Mouse (Mus musculus): ENCODE data around the gene Smarcd3. TPM values are rescaled to one million over a fixed set of nuclear protein-coding genes. Genes with fewer than 3 reads are reported as not detected.

Gene Smarcd3
- polyA plus RNA-seq (2014; fragmentation: Nextera tagmentation; extraction: Ambion mirVana) = 13.6 and 15.2 TPM in 2 replicates

DNA sequence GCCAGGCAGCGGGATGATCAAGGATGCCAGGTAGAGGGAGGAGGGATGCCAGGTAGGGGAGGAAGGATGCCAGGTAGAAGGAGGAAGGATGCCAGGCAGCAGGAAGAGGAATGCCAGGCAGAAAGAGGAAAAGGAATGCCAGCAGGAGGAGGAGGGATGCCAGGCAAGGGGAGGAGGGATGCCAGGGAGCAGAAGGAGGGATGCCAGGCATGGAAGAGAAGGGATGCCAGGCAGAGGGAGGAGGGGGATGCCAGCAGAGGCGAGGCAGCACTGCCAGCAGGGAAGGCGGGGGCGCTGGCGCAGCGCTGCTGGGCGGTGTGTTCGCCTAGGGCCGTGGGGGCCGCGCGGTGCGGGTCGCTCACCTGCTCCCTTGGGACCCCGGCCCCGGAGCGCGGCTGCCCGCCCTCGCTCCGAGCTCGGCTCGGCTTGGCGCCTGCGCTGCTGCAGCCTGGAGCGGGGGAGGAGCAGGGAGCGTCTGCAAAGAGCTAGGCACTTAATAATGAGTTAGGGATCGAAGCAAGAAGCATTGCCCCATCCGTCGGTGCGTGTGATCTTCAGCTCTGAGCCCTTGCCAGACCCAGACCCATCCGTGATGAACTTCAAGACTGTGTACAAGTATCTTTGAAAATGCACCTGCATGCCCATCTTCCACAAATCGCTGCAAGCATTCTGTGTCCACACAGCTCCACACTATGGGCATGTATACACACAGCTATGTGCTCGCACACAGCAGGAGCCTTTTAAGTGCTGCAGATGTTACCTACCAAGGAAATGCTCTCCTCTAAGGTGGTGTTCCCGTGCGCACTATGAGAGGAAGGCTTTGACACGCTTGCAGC is at the start of gene Smarcd3:
TSS of gene Smarcd3 (minus strand) at position 426 of the 836 bp plus-strand sequence.
- Histone ChIP-seq H3K27me3 (replicated peaks; ENCODE audit: control insufficient read depth, insufficient read depth, low read length) (peaks cover 55% of the 10 kb centered on the region), H3K4me2 (peak within 1 kb of the TSS; percentile 60), H3K4me1 (replicated peaks; ENCODE audit: control insufficient read depth, insufficient read depth, low read length) (no peaks in the 10 kb centered on the region), H3K9me3 (ENCODE audit: control insufficient read depth, low read length) (no peaks in the 10 kb centered on the region), H3K36me3 (ENCODE audit: control insufficient read depth, insufficient read depth, low read length) (no peaks in the 10 kb centered on the region), H3K27ac (ENCODE audit: low read depth, low read length) (no peak within 1 kb of the TSS), H3K4me3 (ENCODE audit: low read depth, low read length) (peak within 1 kb of the TSS; percentile 48), H3K9ac (ENCODE audit: low read depth, low read length) (no peak within 1 kb of the TSS)
- 6% methylated on average over 37 of the region's 37 CpGs for WGBS
- ATAC-seq (replicated peaks; ENCODE audit: low FRiP score) = no peak
- DNase-seq (ENCODE audit: low spot score) = no peak

DNA sequence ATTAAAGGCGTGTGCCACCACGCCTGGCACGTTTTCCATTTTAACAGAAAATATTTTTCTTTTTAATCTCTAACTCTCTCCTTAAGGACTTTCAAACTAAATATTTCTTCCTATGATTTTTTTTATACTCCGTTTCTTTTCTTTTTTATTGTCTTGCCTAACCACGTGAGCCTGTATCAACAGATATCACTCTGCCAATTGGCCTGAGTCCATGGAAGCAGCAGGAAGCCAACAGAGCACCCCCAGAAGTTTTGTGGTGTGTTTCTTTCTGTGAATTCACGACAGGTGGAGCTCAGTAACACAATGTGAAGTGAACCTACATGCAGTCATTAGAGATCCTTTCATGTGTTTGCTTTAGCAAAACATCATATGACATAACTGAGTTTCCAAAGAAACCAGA is 37.2 kb upstream of the Smarcd3 start:
- no peak overlapping the region for H3K27ac ChIP-seq (ENCODE audit: low read depth, low read length)
- H3K9ac ChIP-seq (ENCODE audit: low read depth, low read length) = no peak overlapping the region
- H3K4me2 ChIP-seq = no peak overlapping the region
- DNase-seq (ENCODE audit: low spot score) (no peak), ATAC-seq (replicated peaks; ENCODE audit: low FRiP score) (no peak)
- H3K4me3 ChIP-seq (ENCODE audit: low read depth, low read length) = no peak overlapping the region
- no peaks in the 10 kb centered on the region for H3K9me3 ChIP-seq (ENCODE audit: control insufficient read depth, low read length)
- H3K4me1 ChIP-seq (replicated peaks; ENCODE audit: control insufficient read depth, insufficient read depth, low read length) = no peaks in the 10 kb centered on the region
- 74% methylated on average over 6 of the region's 6 CpGs for WGBS
- H3K27me3 ChIP-seq (replicated peaks; ENCODE audit: control insufficient read depth, insufficient read depth, low read length) = no peaks in the 10 kb centered on the region
- H3K36me3 ChIP-seq (ENCODE audit: control insufficient read depth, insufficient read depth, low read length) = no peaks in the 10 kb centered on the region

DNA sequence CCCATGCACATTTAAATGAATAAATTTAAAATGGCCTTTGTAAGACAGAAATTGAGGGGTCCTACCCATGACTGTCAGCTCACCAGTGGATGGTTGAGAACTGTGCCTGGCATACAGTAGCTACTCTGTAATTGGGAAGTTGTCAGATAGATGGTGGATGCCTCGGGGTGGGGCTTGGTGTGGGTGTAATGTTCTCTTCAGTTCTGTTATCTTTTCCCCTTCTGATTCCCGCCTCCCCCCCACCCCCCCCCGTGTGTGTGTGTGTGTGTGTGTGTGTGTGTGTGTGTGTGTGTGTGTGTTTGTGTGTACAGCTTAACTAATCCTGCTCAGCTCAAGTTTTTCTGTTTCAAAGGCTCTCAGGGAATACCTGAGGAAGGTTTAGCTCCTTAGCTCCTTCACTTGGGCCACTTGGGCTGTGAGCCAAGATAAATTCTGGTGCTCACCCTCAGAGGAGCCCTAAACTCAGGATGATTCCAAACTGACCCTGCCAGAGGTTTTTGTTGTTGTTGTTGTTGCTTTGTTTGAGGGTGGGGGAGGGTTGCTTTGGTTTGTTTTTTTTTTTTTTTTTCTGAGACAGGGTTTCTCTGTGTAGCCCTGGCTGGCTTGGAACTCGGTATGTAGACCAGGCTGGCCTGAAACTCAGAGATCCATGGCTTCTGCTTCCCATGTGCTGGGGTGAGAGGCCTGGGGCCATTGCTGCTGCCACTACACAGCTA is 35.7 kb upstream of the Smarcd3 start:
- Histone ChIP-seq H3K9ac (ENCODE audit: low read depth, low read length) (no peak overlapping the region), H3K9me3 (ENCODE audit: control insufficient read depth, low read length) (no peaks in the 10 kb centered on the region), H3K36me3 (ENCODE audit: control insufficient read depth, insufficient read depth, low read length) (no peaks in the 10 kb centered on the region), H3K4me1 (replicated peaks; ENCODE audit: control insufficient read depth, insufficient read depth, low read length) (no peaks in the 10 kb centered on the region), H3K4me3 (ENCODE audit: low read depth, low read length) (no peak overlapping the region), H3K4me2 (no peak overlapping the region), H3K27me3 (replicated peaks; ENCODE audit: control insufficient read depth, insufficient read depth, low read length) (no peaks in the 10 kb centered on the region), H3K27ac (ENCODE audit: low read depth, low read length) (no peak overlapping the region)
- 69% methylated on average over 3 of the region's 4 CpGs for WGBS
- ATAC-seq (replicated peaks; ENCODE audit: low FRiP score) (no peak), DNase-seq (ENCODE audit: low spot score) (no peak)

DNA sequence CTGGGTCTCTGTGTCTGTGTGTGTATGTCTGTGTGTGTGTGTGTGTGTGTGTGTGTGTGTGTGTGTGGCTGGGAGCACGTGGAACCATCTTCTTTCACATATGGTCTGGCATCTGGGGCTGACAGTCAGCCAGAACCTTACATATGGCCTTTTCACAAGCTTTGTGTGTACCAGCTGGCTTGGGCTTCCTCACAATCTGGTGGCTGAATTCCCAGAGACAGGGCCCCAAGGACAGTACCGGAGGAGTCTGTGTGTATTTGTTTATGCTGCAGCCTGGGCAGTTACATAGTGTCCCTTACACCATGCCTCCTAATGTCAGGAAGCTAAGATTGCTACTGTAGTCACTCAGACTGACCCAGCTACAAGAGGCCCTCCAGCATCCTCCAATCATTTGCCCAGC is 32.9 kb upstream of the Smarcd3 start:
- DNase-seq (ENCODE audit: low spot score) (no peak), ATAC-seq (replicated peaks; ENCODE audit: low FRiP score) (no peak)

DNA sequence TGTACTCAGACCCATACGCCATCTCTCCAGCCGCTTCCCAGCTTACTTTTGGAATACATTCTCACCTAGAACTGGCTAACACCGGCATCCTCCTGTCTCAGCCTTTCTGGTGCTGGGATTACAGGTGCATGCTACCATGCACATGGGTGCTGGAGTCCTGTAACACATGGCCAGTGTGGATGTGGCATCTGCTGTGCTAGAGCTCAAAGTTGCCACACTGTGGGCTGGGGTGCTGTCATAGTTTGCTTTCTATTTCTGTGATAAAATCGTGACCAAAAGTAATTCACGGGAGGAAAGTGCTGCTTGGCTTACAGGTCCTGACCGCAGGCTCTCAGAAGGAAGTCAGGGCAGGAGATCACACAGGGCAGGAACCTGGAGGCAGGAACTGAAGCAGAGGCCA is 30.3 kb upstream of the Smarcd3 start:
- H3K9me3 ChIP-seq (ENCODE audit: control insufficient read depth, low read length) = no peaks in the 10 kb centered on the region
- 66% methylated on average over 6 of the region's 6 CpGs for WGBS

More for the DNA sequence above, 32.9 kb upstream of the Smarcd3 start:
- Histone ChIP-seq H3K4me3 (ENCODE audit: low read depth, low read length) (no peak overlapping the region), H3K36me3 (ENCODE audit: control insufficient read depth, insufficient read depth, low read length) (no peaks in the 10 kb centered on the region), H3K27me3 (replicated peaks; ENCODE audit: control insufficient read depth, insufficient read depth, low read length) (no peaks in the 10 kb centered on the region), H3K4me1 (replicated peaks; ENCODE audit: control insufficient read depth, insufficient read depth, low read length) (no peaks in the 10 kb centered on the region; the same call in 1 of the 2 replicates), H3K4me2 (no peak overlapping the region), H3K9ac (ENCODE audit: low read depth, low read length) (no peak overlapping the region), H3K27ac (ENCODE audit: low read depth, low read length) (no peak overlapping the region), H3K9me3 (ENCODE audit: control insufficient read depth, low read length) (no peaks in the 10 kb centered on the region)
- 57% methylated on average over 2 of the region's 2 CpGs for WGBS

DNA sequence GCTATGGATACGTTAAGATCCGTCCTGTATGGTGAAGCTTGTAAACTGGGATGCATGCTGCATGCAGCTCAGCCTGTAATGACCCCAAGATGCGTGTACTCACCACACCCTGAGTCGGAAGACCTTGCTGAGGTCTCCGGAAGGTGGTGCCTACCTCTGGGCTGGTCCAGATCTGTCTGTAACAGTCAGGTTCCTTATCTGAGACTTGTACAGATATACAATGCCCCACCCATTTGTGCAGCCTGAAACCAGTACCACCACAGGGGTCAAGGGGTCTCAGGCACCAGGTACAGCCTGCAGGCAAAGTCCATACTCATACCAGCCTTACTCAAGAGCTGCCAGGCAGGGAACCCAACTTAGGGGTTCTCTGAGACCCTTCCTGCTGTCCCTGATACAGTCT is 28.6 kb upstream of the Smarcd3 start:
- H3K27ac ChIP-seq (ENCODE audit: low read depth, low read length) = no peak overlapping the region
- no peak overlapping the region for H3K4me2 ChIP-seq
- 79% methylated on average over 5 of the region's 5 CpGs for WGBS
- no peak overlapping the region for H3K9ac ChIP-seq (ENCODE audit: low read depth, low read length)
- H3K36me3 ChIP-seq (ENCODE audit: control insufficient read depth, insufficient read depth, low read length) = no peaks in the 10 kb centered on the region
- H3K4me3 ChIP-seq (ENCODE audit: low read depth, low read length) = no peak overlapping the region
- H3K4me1 ChIP-seq (replicated peaks; ENCODE audit: control insufficient read depth, insufficient read depth, low read length) = no peaks in the 10 kb centered on the region; the same call in 1 of the 2 replicates
- ATAC-seq (replicated peaks; ENCODE audit: low FRiP score) (no peak), DNase-seq (ENCODE audit: low spot score) (no peak)
- no peaks in the 10 kb centered on the region for H3K9me3 ChIP-seq (ENCODE audit: control insufficient read depth, low read length)
- peaks cover 3% of the 10 kb centered on the region for H3K27me3 ChIP-seq (replicated peaks; ENCODE audit: control insufficient read depth, insufficient read depth, low read length)

More for the DNA sequence above, 30.3 kb upstream of the Smarcd3 start:
- ATAC-seq (replicated peaks; ENCODE audit: low FRiP score) (no peak), DNase-seq (ENCODE audit: low spot score) (no peak)
- H3K4me2 ChIP-seq = no peak overlapping the region
- no peak overlapping the region for H3K9ac ChIP-seq (ENCODE audit: low read depth, low read length)
- no peaks in the 10 kb centered on the region; the same call in 1 of the 2 replicates for H3K4me1 ChIP-seq (replicated peaks; ENCODE audit: control insufficient read depth, insufficient read depth, low read length)
- H3K36me3 ChIP-seq (ENCODE audit: control insufficient read depth, insufficient read depth, low read length) = no peaks in the 10 kb centered on the region
- peaks cover 3% of the 10 kb centered on the region for H3K27me3 ChIP-seq (replicated peaks; ENCODE audit: control insufficient read depth, insufficient read depth, low read length)
- H3K27ac ChIP-seq (ENCODE audit: low read depth, low read length) = no peak overlapping the region
- no peak overlapping the region for H3K4me3 ChIP-seq (ENCODE audit: low read depth, low read length)

DNA sequence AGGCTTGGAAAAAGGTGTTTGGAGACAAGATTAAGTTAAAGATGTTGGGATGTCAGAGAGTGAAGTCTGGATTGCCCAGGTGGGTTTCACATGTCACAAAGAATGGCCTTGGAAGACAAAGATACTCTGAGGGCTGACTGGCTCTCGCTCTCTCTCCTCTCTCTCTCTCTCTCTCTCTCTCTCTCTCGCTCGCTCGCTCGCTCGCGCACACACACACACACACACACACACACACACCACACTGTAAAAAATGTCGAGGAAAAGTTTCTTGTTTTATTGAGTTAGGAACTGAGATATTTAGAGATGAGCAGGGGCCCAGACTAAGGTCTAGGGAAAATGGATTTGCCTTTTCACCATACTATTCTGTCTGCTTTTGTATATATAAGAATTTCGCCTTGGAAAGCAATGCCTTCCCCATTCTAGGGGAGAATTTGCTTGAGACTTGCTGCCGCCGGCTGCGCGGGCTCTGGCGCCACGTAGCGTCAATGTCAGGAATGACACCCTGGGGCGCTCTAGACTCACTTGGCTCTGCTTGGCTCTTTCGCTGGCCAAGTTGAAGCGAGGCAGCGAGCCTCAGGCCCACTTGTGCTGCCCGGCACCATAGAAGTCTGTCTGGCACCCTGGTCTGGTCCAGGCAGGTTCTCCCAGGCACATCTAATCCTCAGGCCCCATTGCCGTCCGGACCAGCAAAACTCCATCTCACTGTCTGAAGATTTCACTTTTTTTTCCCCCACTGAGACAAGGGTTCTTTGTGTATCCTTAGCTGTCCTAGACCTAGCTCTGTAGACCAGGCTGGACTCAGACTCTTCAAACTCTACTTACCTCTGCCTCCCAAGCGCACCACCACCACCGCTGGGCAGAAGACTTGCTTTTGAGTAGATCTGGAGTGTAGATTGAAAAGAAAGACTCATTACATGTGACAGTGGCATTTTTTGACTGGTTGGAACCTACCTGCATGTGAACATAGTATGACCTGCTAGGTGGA is 27.8 kb upstream of the Smarcd3 start:
- peaks cover 3% of the 10 kb centered on the region for H3K27me3 ChIP-seq (replicated peaks; ENCODE audit: control insufficient read depth, insufficient read depth, low read length)
- DNase-seq (ENCODE audit: low spot score) (peak; percentile 79), ATAC-seq (replicated peaks; ENCODE audit: low FRiP score) (no peak; the same call in 1 of the 2 replicates)
- no peak overlapping the region for H3K4me2 ChIP-seq
- no peaks in the 10 kb centered on the region; the same call in 1 of the 2 replicates for H3K4me1 ChIP-seq (replicated peaks; ENCODE audit: control insufficient read depth, insufficient read depth, low read length)
- WGBS = 36% methylated on average over 25 of the region's 25 CpGs
- no peaks in the 10 kb centered on the region for H3K36me3 ChIP-seq (ENCODE audit: control insufficient read depth, insufficient read depth, low read length)
- no peak overlapping the region for H3K9ac ChIP-seq (ENCODE audit: low read depth, low read length)
- no peak overlapping the region for H3K27ac ChIP-seq (ENCODE audit: low read depth, low read length)
- H3K9me3 ChIP-seq (ENCODE audit: control insufficient read depth, low read length) = no peaks in the 10 kb centered on the region
- no peak overlapping the region for H3K4me3 ChIP-seq (ENCODE audit: low read depth, low read length)

DNA sequence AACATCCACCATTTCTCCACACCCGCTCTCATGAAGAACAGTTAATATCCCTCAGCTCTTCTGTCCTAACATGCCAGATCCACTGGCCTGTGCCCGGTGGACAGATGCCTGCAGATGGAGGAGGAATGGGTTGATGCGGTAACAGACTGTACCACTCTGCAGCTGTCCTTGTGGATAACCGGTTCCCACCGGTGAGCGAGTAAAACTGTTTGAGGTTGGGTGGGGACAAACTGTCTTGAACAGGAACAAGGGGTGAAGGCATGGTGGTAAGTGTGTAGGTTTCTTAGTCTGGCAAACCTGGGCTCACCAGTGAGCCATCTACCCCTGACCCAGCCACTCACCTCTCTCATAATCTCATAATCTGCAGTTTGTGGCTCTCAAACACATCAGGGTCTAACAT is 27.1 kb upstream of the Smarcd3 start:
- Histone ChIP-seq H3K4me3 (ENCODE audit: low read depth, low read length) (no peak overlapping the region), H3K27me3 (replicated peaks; ENCODE audit: control insufficient read depth, insufficient read depth, low read length) (peaks cover 3% of the 10 kb centered on the region), H3K9me3 (ENCODE audit: control insufficient read depth, low read length) (no peaks in the 10 kb centered on the region), H3K4me2 (no peak overlapping the region), H3K27ac (ENCODE audit: low read depth, low read length) (no peak overlapping the region), H3K9ac (ENCODE audit: low read depth, low read length) (no peak overlapping the region), H3K4me1 (replicated peaks; ENCODE audit: control insufficient read depth, insufficient read depth, low read length) (no peaks in the 10 kb centered on the region; the same call in 1 of the 2 replicates), H3K36me3 (ENCODE audit: control insufficient read depth, insufficient read depth, low read length) (no peaks in the 10 kb centered on the region)
- DNase-seq (ENCODE audit: low spot score) (no peak), ATAC-seq (replicated peaks; ENCODE audit: low FRiP score) (no peak)
- WGBS = 74% methylated on average over 6 of the region's 6 CpGs

All from liver, embryonic 11.5 days (tissue).